Mouse (Mus musculus) T-helper 1 cell (primary cell): Measurements from ENCODE around the gene Rcl1.

Source experiments
- in situ Hi-C: fragments of 300-600 bp; cut with MboI, MseI; formaldehyde crosslinking; loops from one replicate; pipeline ENCODE4 v1.15.1; 2025; ENCODE audit warnings: high pct_unique_total_duplicates

Gene Rcl1

DNA sequence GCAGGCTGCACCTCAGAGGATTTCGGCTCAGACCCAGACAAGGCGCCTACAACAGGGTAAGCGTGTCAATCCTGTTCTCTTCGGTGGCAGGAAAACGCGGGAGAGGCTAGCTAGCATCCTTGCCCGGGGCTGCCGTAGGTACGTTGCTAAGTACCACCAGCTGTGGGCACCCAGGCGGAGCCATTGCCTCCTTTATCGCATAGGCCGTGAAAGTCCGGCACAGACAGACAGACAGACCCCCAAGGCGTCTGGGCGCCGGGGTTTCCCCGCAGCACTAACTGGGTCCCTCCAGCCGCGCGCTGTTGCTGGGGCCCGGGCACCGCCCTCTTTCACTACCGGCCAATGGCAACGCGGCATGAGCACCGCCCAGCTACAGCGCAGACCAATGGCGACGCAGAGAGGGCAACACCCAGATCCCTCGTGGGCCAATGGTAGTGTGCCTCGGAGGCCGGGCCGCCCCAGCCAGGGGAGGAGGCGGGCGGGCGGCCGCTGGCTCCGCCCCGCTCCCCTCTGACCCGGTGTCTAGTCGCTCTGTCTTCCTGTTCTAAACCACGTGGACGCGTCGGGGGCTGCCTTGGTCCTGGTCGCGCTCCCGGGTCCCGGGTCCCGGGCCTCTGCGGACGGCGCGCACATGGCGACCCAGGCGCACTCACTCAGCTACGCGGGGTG is at the start of gene Rcl1:
Rcl1 (plus strand) TSS at position 502 of the 669 bp plus-strand sequence.
- in situ Hi-C loops, result no loop called here

DNA sequence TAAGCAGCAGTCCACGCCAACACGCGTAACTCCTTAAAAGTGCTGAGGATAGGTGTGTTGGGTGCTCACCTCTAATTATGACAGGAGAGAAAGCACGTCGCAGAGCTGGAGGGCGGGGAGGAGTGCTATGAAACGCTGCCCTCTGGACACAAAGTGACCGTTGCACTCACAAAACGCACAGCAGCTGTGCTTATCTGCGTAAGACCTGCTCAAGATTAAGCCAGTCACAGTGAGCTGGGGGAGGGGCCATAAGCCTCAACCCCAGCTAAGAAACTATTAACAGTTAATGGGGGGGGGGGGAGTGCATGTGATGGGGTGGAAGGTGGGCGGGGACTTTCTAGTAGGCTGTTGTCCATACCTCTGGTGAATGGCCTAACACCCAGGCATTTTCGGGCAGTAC is 48.4 kb upstream of the Rcl1 start:
- in situ Hi-C loops, result loop anchor here (5.0 to 25.0 kb wide), 2 partner anchors 305 to 460 kb away; partner anchors contain the start of gene Ric1

DNA sequence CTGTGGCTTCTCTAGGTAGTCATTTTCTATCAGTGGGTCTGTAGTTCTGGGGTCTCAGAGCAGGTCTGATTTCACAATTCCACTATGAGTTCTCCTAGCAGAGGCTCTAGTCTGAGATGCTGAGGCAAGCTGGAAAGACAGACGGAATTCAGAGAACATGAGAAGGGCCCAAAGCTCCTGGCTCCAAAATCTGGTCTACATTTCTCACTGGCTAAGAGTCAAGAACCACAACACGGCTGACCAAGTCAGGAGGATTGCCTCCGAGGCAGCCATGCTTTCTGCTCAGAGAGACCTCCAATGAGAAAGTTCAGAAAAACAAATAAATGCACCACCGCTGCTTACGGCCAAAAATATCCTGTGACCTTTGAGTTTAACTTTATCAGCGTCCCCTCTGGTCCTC is 46.6 kb upstream of the Rcl1 start:
- in situ Hi-C loops, result loop anchor here (5.0 to 25.0 kb wide), 2 partner anchors 303 to 458 kb away; partner anchors contain the start of gene Ric1

DNA sequence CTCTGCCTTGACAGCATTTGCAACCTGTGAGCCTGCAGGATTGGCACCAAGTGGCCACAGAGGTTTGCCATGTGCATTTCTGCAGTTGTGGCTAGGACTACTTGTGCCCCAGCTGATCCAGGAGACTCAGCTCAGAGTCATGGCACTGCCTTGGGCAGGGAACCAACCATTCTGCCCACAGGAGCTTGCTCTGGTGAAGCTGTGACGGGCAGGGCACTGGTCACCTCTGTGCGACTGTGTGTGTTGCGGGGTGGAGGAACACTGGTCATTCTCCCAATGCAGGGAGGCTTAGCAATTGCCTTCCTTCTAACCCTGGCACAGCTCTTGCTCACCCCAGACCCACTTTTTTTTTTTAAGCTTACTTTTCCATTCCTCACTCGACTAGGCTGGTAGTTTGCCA is 45.7 kb upstream of the Rcl1 start:
- in situ Hi-C loops, result loop anchor here (25.0 kb wide), 1 partner anchor 457 kb away; the partner anchor contains the start of gene Ric1

DNA sequence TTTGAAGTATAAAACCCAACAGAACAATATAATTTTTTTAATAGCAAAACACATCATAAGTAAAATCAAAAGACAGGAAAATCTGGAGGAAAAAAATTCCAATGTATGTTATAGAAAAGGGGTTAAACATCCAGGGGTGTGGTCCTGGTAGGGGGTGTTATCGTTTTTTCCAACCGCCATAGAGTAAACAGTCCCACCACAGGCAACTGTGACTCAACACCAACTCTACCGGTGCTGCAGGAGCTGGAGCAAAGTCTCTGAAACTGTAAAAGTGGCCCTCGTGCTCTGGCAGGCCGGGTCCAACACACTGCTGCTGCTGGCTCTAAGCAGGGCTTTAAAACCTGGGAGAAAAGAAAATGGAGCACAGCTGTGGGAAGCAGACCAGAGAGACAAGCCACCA is 42.4 kb upstream of the Rcl1 start:
- in situ Hi-C loops, result loop anchor here (25.0 kb wide), 1 partner anchor 454 kb away; the partner anchor contains the start of gene Ric1

DNA sequence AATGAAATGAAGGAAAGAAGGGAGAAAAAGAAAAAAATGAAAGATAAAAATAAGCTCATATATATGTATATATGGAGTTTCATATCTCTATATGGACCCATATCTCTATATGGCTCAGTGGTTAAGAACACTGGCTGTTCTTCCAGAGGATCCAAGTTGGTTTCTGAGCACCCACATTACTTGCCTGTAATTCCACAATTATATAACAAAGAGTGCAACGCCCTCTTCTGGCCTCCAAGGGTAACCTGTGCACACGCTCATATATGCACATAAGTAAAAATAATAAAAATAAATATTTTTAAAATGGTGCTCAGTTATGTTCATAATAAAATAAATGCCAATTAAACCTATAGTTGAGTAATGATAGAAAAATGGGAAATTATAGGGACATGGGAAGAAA is 41.5 kb upstream of the Rcl1 start:
- in situ Hi-C loops, result loop anchor here (25.0 kb wide), 1 partner anchor 453 kb away; the partner anchor contains the start of gene Ric1

DNA sequence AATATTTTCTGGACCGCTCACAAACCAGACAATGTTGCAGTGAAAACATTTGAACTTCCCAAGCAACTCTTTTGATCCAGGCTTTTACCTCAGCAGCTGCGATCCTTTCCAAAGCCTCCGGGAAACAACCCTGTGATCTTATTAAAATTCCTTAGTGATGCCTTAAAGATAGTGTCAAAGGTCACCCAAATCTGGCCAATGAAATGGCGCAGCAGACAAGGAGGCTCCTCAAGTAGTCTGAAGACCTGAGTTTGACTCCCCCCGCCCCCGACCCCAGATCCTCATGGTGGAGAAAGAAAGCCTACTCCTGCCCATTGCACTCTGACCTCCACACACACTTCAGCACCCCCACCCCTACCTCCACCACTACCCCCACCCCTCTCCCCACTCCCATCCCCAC is 40.9 kb upstream of the Rcl1 start:
- in situ Hi-C loops, result loop anchor here (25.0 kb wide), 1 partner anchor 452 kb away; the partner anchor contains the start of gene Ric1

DNA sequence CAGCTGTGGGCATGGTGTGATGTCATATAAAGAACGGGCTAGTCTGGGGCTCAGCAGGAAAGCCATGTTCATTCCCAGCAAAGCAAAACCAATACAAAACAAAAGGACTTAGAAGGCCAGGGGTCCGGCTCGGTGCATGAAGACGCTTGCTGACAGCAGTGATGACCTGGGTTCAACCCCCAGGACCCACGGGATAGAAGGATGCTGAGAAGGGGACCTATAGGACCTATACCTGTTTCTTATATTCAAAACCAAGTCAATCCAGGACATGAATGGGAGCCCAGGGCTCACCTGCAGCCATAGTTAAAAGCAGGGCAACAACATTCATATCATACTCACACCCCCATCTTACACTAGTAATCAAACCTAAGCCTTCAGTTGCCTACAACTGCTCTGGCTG is 38.2 kb upstream of the Rcl1 start:
- in situ Hi-C loops, result loop anchor here (25.0 kb wide), 1 partner anchor 449 kb away; the partner anchor contains the start of gene Ric1

DNA sequence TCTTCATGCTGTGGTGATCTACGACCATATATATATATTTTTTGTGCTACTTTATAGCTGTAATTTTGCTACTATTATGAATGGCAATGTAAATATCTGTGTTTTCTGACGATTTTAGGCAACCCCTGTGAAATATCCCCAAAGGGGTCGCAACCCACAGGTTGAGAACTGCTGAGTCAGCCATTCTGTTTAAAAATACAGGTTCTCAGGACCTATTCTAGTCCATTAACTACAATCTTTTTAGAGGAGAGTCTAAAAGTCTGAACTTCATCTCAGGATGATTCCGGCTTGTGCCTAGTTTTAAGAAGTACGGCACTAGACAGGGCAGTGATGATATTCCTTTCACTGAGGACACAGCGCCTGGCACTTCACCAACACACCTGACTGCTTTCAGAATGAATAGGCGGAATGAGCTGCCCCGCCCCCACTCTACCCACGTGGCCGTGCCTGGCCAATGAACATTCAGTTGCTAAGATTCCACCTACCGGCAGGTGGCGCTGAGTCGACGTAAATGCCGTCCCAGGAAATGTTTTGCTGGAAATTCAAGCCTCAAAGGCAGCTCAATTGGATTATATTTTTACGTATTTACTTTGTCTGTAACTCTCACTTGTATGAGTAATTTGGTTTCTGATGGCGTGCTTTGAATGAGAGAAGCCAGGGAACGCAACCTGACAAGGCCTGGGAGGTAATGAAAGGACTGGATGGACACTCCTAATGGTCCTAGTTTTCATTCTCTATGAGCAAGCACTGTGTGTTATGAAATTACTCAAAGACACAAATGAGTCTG is 37.4 kb upstream of the Rcl1 start:
- in situ Hi-C loops, result loop anchor here (25.0 kb wide), 1 partner anchor 449 kb away; the partner anchor contains the start of gene Ric1

DNA sequence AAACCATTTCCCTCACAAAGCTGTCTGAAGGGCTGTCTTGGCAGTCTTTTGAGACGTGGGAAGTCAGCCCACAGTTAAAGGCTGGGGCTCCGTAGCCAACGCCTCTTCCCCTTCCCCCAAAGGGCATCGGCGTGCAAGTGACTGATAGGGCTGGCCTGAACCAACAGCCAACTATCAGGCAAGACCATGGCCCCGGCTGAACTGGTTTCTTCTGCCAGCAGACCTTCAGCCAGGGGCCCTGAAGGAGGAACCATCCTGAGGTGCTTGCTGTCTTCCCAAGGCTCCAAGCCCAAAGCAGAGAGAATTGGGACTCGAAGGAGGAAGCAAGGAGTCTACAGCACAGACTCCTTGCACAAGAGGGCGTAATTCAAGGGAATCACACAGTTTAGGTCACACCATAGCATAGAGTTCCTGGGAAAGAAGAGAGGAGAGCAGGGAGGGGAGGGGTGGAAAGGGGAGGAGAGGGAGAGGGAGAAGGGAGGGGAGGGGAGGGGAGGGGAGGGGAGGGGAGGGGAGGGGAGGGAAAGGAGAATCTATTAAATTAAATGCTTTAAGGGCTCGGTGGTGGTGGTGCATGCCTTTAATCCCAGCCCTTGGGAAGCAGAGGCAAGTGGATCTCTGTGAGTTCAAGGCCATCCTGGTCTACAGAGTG is 36.6 kb upstream of the Rcl1 start:
- in situ Hi-C loops, result loop anchor here (5.0 to 25.0 kb wide), 2 partner anchors 78 to 448 kb away; partner anchors contain the start of gene Ric1

DNA sequence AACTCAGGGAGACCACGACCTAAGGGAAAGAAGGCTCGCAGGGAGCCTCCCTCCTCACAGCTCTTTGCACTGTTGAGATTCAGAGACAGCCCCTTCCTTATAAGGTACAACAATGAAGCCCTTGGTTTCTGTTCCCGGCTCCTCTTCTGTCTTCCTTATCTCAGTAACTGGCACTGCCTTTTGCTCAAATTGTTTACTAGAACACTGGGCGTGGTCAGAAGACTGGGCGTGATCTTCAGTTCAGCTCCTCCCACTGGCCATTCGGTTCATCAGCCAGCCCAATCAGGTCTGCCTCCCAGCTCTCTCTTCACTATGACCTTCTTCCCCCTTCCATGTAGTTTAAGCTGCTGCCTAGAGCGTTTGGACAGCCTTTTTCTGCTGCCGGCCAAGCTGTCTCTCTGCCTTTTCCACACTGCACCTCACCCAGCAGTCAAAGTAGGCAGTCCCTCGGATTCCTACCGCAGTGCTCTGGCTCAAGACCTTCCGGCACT is 34.1 kb upstream of the Rcl1 start:
- in situ Hi-C loops, result loop anchor here (5.0 to 25.0 kb wide), 2 partner anchors 75 to 445 kb away; partner anchors contain the start of gene Ric1

DNA sequence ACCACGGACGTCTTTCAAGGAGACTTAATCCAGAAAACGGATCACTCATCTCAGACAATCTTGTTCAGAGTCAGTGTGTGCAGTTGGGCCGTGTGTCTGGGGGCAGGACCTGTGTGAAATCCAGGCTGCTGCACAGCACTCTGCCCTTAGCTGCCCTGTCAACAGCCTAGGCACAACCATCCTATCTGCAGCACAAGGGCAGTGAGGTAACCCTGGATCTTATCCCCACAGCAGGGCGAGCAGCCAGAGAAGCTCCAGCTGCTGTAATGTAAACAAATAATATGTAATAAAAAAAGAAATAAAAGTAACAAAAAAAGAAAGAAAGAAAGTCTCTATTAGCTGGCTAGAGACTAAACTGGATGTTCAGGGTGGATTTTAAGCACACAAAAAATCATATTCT is 32.0 kb upstream of the Rcl1 start:
- in situ Hi-C loops, result loop anchor here (5.0 to 25.0 kb wide), 2 partner anchors 73 to 443 kb away; partner anchors contain the start of gene Ric1

DNA sequence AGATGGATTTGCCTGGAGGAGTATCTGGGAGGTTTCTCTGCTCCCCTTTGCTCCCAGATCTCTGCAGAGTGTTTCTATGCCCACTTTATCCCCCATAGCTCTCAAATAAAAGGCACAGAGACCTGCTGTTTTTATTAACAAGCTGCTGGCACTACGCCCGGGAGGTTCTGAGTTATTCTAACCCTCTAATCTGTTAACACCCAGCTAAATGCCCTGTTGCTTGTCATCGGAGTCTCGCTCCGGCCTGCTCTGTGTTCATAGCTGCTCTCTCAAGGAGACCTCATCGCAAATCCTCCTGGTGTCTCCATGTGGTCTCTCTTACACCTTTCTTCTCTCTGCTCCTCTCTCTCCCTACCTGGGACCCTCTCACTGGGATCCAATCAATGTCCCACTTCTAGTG is 26.4 kb upstream of the Rcl1 start:
- in situ Hi-C loops, result loop anchor here (5.0 to 25.0 kb wide), 2 partner anchors 32 to 437 kb away; partner anchors contain the start of gene Ric1

DNA sequence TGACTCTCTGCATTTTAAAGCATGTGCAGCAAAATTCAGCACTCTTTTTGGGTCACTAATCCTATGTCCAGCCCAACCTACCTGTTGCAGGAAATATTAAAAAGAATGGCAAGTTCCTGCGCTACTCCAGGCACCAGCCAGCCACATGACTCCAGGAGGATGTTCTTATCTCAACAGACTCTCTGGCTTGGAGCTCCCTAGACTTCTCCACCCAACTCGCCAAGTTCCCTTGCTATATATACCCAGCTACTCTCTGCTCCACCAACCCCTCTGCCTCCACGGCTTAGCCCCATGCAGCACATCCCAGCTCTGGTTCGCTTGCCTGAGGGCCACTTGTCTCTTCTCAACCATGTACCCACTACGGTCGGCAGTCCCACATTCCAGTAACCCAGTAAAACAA is 12.5 kb upstream of the Rcl1 start:
- in situ Hi-C loops, result no loop called here

DNA sequence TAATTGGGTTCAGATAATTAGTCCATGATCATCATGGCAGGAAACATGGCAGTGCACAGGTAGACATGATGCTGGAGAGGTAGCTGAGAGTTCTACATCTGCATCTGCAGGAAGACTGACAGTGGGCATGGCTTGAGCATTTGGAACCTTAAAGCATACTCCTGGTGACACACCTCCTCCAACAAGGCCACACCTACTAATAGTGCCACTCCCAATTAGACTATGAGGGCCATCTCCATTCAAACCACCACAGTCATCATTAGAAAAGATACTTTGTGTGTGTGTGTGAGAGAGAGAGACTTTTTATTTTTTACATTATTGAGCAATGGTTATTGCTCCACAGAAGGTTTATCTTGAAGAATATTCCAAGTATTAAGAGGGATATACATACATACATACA is 9.0 kb upstream of the Rcl1 start:
- in situ Hi-C loops, result no loop called here

DNA sequence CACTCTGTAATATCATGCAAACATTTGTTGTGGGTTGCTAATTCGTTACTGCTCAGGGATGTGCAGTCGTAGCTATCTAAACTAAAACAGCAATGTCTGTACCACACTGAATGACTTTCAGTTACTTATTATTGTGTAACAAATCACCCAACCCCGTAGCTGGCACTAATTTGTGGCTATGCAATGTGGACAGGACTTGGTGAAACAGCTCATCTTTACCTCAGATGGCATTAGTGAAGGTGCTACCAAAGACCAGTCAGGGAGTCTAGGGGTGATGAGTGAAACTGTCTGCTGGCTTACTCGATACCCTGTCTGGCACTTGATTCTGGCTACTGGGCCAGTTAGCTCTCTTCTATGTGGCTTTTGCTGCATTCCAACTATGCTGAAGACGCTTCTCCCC is 2.1 kb upstream of the Rcl1 start:
- in situ Hi-C loops, result no loop called here

DNA sequence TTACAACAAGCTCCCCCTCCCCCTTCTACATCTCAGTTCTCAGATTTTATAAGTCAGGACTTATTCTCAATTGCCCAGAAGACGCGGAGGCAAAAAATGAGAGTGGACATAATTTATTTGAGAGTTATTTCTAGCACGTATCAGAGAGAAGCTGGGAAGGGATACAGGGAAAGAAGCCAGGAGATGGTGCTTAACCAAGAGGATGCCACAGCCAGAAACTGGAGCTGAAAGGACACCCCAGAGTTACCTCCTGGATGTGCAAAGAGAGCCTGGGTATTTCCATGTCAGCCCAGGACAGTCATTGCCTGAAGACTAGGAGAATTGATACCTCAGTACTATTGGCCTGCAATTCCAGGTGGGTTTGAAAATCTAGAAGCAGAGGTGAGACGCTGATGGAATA is 1.6 kb upstream of the Rcl1 start:
- in situ Hi-C loops, result no loop called here

DNA sequence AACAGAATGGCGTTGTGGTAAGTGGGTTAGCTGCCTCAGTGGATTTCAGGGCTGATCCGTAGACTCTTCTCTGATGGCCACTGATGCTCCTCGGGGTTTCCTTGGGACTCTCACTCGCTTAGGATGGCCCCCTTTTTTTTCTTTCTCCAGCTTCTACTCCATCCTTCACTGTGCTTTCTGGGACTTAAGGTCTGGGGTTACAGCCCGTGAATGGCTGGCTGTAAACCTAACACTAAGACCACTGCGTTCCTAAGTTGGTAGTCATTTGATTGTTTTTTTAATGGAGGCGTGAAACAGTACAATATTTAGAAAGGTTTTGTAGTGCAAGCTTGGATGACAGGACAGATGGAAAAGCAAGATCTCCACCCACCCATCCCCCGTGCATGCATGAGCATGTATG is 914 bp upstream of the Rcl1 start:
- in situ Hi-C loops, result no loop called here

DNA sequence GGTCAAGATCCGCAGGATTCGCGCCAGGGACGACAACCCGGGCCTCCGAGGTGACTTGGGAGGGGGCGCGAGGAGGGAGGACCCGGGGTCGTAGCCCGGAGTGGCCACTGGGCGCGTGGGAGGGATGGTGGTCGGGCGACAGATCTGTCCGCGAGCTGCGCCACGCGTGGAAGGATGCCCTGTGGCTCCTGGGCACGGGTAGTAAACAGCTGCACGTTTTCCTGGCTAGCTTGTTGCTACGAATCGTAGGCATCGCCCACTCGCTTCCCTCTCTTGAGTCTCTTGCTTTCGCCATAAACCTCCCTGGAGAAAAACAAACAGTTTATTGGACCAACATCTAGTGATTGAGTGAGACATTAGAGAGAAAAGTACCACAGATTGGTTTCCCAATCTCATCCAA is 416 bp downstream of the Rcl1 start:
- in situ Hi-C loops, result no loop called here

DNA sequence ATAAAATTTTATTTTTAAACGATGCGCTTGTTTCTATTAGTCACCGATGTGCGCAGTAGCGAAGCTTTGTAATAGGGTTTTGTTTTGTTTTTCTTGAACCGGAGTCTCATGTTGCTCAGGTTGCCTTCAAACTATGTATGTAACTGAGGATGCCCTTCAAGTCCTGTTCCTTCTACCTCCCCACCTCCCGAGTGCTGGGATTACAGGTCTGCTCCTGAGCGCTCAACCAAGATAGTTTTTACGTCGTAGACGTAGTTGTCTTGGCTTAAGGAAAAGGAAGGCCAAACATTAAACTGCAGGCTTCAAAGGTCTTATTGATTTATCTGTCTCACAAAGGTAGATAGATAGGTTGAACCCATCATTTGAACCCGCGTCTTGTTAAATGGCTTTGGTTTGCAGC is 923 bp downstream of the Rcl1 start:
- in situ Hi-C loops, result no loop called here

DNA sequence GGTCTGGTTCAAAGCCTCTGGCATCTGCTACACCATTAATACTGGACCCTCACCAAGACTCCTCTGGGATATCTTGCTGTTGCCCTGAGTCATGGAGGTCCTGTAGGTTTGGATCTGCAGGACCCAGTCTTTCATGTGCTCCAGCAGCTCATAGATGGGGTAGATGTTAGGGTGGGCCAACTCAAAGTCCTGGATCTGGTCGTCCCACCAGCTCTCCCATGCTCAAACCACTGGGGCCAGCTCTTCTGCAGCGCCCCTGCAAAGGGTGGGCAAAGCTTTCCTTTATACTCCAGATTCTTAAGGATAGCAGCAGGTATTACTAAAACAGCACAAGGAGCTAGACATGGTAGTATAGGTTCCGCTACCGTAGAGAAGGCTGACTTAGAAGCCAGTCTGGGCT is 4.6 kb downstream of the Rcl1 start:
- in situ Hi-C loops, result loop anchor here (5.0 kb wide), 1 partner anchor 34 kb away; no protein-coding TSS in a partner anchor
